Mouse (Mus musculus) hindbrain, embryonic 14.5 days (tissue): Measurements from ENCODE around the gene Itih1. TPM values are rescaled to one million over a fixed set of nuclear protein-coding genes. Genes with fewer than 3 reads are reported as not detected.

Experiments
- ATAC-seq: fragments of 200-750 bp; cut with Nextera tagmentation; 2 replicates; pipeline ENCODE4 v1.8.0; 2017; ENCODE audit warnings: moderate number of reproducible peaks, mild to moderate bottlenecking, moderate TSS enrichment, moderate library complexity; ENCODE audit not compliant: low FRiP score
- DNase-seq: peaks from one replicate; pipeline ENCODE4 v3.0.0-alpha.2; 2015; ENCODE audit warnings: low spot score
- H3K27ac ChIP-seq: fragments of 300-500 bp; sonication (generic); 2 replicates; pipeline ENCODE4 v1.5.1; 2014; ENCODE audit warnings: mild to moderate bottlenecking, moderate library complexity
- H3K27me3 ChIP-seq: fragments of 300-500 bp; sonication (generic); 2 replicates; pipeline ENCODE4 v1.6.1; 2014; ENCODE audit warnings: mild to moderate bottlenecking, low read length, mixed read lengths; ENCODE audit not compliant: control insufficient read depth, insufficient read depth
- H3K36me3 ChIP-seq: fragments of 300-500 bp; sonication (generic); replicated peaks from 2 replicates; pipeline ENCODE4 v1.6.1; 2014; ENCODE audit not compliant: control insufficient read depth, insufficient read depth
- H3K4me1 ChIP-seq: fragments of 300-500 bp; sonication (generic); replicated peaks from 2 replicates; pipeline ENCODE4 v1.6.1; 2014; ENCODE audit warnings: antibody characterized with exemption, low read length, mixed read lengths; ENCODE audit not compliant: control insufficient read depth, insufficient read depth
- H3K4me2 ChIP-seq: fragments of 300-500 bp; sonication (generic); replicated peaks from 2 replicates; pipeline ENCODE4 v1.6.1; 2014; ENCODE audit warnings: mild to moderate bottlenecking, moderate library complexity
- H3K4me3 ChIP-seq: fragments of 300-500 bp; sonication (generic); replicated peaks from 2 replicates; pipeline ENCODE4 v1.5.1; 2014; ENCODE audit warnings: mild to moderate bottlenecking, low read length
- H3K9ac ChIP-seq: fragments of 300-500 bp; sonication (generic); 2 replicates; pipeline ENCODE4 v1.6.1; 2014
- H3K9me3 ChIP-seq: fragments of 300-500 bp; sonication (generic); 2 replicates; pipeline ENCODE4 v1.6.1; 2016; ENCODE audit warnings: low read length; ENCODE audit not compliant: control insufficient read depth
- WGBS: fragments of 180-500 bp; shearing (Covaris S2); extraction: QIAGEN DNeasy Blood & Tissue Kit; methylation state at CpG from one replicate; pipeline ENCODE4 v1.1.7; 2014; 5-methylcytosine and 5-hydroxymethylcytosine counted together
- polyA plus RNA-seq: library from polyadenylated mRNA; unstranded; fragments of >200 nt; fragmentation: Nextera tagmentation; extraction: Ambion mirVana; gene quantifications from 2 replicates; pipeline ENCODE4 v1.2.1, GENCODE M21; 2014

The Itih1 gene
- polyA plus RNA-seq, result not detected in 2 replicates

DNA sequence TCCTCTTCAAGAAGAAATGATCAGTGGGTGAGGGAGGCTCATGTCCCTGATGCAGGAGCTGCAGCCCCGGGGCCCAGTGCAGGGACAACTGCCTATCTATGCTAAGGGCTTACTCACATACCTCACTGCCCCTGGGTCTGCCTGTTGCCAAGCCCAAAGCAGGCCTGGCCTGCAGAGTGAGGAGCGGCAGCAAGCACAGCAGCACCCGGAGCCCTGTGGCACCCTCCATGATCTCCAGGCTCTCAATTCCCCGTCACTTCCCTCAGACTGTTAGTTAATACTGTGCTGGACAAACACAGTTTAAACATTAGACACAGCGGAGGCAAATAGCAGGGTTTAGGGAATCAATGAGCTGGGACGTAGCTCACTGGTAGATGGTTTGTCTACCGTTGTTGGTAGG is at the start of gene Itih1:
Itih1 (minus strand) TSS at position 252 of the 400 bp plus-strand sequence.
- H3K9me3 ChIP-seq, result no peaks in the 10 kb centered on the region
- H3K9ac ChIP-seq, result no peak within 1 kb of the TSS
- 91% methylated on average over 7 of the region's 7 CpGs for WGBS
- H3K4me2 ChIP-seq, result no peak within 1 kb of the TSS
- no peak for DNase-seq
- no peaks in the 10 kb centered on the region for H3K27me3 ChIP-seq
- no peaks in the 10 kb centered on the region for H3K4me1 ChIP-seq
- H3K36me3 ChIP-seq, result no peaks in the 10 kb centered on the region
- ATAC-seq, result no peak
- H3K4me3 ChIP-seq, result no peak within 1 kb of the TSS
- H3K27ac ChIP-seq, result no peak within 1 kb of the TSS

DNA sequence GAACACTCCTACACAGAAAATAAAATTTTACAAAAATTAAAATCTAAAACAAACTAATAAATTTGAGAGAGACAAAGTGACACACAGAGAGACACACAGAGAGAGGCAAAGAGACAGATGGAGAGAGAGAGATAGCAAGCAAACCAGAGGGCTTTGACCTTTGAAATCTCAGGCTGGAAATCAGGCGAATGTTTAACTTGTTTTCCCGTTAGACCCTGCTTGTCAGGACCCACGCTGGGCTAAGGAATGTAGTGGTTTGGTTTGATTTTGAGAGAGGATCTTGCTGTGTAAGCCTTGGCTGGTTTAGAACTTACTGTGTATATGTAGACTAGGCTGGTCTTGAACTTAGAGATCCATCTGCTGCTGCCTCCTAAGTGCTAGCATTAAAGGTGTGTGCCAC is 33.1 kb upstream of the Itih1 start:
- DNase-seq, result no peak
- Histone ChIP-seq H3K4me2 (no peak overlapping the region), H3K36me3 (peaks cover 69% of the 10 kb centered on the region), H3K27ac (no peak overlapping the region), H3K4me1 (no peaks in the 10 kb centered on the region), H3K9ac (no peak overlapping the region), H3K9me3 (no peaks in the 10 kb centered on the region), H3K4me3 (no peak overlapping the region), H3K27me3 (no peaks in the 10 kb centered on the region)
- 77% methylated on average over 3 of the region's 3 CpGs for WGBS
- no peak for ATAC-seq

DNA sequence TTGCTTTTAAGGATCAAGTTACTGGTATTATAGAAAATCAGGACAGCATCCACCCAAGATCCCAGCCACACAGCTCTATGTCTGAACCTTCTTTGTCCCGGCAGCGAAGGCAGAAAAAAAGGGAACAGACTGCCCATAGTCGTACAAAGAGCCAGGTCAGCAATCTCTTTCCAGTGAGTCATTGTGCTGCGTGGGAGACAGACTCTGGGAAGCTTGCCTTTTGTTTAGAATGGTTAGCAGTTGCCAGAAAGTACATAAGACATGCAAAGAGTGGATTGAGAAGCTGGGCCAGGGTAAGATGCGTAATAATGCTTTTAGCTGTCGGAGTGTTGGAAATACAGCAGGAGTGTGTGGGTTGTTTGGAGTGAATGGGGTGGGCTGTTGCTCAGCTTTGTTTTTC is 31.1 kb upstream of the Itih1 start:
- H3K27ac ChIP-seq, result 0 out of 2 replicates have a peak overlapping the region, but pooled peaks have one; percentile 26
- no peaks in the 10 kb centered on the region for H3K27me3 ChIP-seq
- ATAC-seq (no peak; the same call in 1 of the 2 replicates), DNase-seq (peak; percentile 43)
- no peak overlapping the region for H3K4me2 ChIP-seq
- H3K4me1 ChIP-seq, result no peaks in the 10 kb centered on the region
- H3K36me3 ChIP-seq, result peaks cover 70% of the 10 kb centered on the region
- no peaks in the 10 kb centered on the region for H3K9me3 ChIP-seq
- no peak overlapping the region for H3K4me3 ChIP-seq
- H3K9ac ChIP-seq, result no peak overlapping the region
- 46% methylated on average over 6 of the region's 6 CpGs for WGBS

DNA sequence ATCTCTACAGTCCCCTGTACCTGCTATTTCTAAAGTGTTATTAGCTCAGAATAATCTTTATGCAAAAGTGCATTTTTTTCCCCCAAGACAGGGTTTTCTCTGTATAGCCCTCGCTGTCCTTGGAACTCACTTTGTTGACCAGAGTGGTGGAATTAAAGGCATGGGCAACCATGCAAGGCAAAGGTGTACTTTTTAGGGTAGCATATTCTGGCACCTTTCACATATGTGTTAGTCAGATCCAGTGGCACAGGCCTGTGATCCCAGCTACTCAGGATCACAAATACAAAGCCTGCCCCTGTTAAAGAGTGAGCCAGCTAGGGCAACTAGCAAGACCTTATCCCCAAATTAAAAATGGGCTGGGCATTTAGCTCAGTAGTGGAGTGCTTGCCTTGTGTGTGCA is 17.3 kb upstream of the Itih1 start:
- Histone ChIP-seq H3K36me3 (peaks cover 75% of the 10 kb centered on the region), H3K4me1 (no peaks in the 10 kb centered on the region), H3K27me3 (no peaks in the 10 kb centered on the region), H3K9me3 (no peaks in the 10 kb centered on the region), H3K4me2 (no peak overlapping the region), H3K27ac (no peak overlapping the region), H3K9ac (no peak overlapping the region), H3K4me3 (no peak overlapping the region)
- WGBS, result 94% methylated on average over 1 of the region's 1 CpGs
- ATAC-seq (no peak), DNase-seq (no peak)

DNA sequence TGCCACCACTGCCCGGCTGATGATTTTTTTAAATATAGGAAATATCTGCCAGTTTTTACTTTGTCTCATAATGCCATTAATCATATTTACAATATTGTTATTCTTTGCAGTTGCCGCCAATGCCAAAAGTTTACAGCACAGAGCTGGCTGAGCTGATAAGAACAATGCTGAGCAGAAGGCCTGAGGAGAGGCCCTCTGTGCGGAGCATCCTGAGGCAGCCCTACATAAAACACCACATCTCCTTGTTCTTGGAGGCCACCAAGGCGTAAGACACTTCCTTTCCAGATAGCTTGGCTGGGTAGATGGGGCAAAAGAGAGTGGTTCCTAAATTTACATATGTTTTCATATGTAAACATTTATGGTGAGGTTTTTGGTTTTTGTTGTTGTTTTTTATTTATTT is 15.9 kb upstream of the Itih1 start:
- H3K4me2 ChIP-seq, result no peak overlapping the region
- WGBS, result 97% methylated on average over 4 of the region's 4 CpGs
- H3K9ac ChIP-seq, result no peak overlapping the region
- H3K4me3 ChIP-seq, result no peak overlapping the region
- H3K27me3 ChIP-seq, result no peaks in the 10 kb centered on the region
- no peak for ATAC-seq
- peaks cover 71% of the 10 kb centered on the region for H3K36me3 ChIP-seq
- H3K9me3 ChIP-seq, result no peaks in the 10 kb centered on the region
- no peak for DNase-seq
- no peak overlapping the region for H3K27ac ChIP-seq
- no peaks in the 10 kb centered on the region for H3K4me1 ChIP-seq

DNA sequence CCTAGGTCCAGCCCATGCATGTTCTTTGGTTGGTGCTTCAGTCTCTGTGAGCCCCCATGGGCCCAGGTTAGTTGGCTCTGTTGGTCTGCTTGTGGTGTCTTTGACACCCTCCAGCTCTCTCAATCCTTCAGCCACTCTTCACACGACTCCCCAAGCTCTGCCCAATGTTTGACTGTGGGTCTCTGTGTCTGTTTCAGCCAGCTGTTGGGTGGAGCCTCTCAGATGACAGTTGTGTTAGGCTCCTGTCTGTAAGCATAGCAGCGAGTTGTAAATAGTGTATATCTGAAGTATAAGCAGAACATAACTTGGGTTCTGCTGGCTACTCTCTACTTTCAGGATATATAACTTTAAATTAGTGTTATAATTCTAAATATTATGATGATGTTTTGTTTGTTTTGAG is 15.4 kb upstream of the Itih1 start:
- no peaks in the 10 kb centered on the region for H3K27me3 ChIP-seq
- DNase-seq (no peak), ATAC-seq (no peak)
- H3K9ac ChIP-seq, result no peak overlapping the region
- H3K36me3 ChIP-seq, result peaks cover 66% of the 10 kb centered on the region
- no peak overlapping the region for H3K4me3 ChIP-seq
- 91% methylated on average over 2 of the region's 2 CpGs for WGBS
- no peak overlapping the region for H3K4me2 ChIP-seq
- H3K4me1 ChIP-seq, result no peaks in the 10 kb centered on the region
- H3K27ac ChIP-seq, result no peak overlapping the region
- no peaks in the 10 kb centered on the region for H3K9me3 ChIP-seq

DNA sequence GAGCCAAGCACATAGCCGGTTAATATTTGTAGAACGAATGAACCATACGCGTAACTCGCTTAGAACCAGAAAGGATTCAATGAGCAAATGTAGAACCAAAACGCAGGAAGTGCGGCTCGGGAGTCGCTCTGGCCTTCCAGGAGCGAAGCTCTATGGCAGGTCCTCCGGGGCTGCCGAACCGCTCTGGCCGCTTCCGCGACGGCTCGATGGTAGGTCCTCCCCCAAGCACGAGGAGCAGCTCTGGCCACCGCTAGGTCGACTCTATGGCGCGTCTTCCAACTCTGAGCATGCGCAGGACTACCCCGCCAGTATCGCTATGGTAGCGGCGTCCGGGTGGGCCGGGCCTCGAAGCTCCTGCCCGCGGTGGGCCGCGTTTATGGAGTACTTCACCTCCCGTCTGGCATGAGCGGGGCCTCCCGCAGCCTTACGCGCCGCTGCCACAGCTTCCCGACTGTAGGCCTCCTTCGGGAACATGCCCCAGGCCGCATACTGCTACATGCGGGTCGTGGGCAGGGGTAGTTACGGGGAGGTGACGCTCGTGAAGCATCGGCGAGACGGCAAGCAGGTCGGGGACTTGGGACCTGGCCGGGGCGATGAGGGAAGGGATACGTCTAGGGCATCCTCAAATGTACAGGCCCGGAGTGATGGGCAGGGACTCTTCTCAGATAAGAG is 8.2 kb upstream of the Itih1 start, which contains the start of gene Nek4:
Nek4 (plus strand) TSS at position 224 of the 672 bp plus-strand sequence.
- H3K4me1 ChIP-seq, result peaks cover 12% of the 10 kb centered on the region
- no peaks in the 10 kb centered on the region for H3K27me3 ChIP-seq
- H3K9me3 ChIP-seq, result no peaks in the 10 kb centered on the region
- H3K4me3 ChIP-seq, result peak within 1 kb of the TSS; percentile 65
- peak; percentile 99 for ATAC-seq
- 0 out of 2 replicates have a peak, but pooled peaks cover 16% of the 10 kb centered on the region for H3K36me3 ChIP-seq
- H3K27ac ChIP-seq, result peak within 1 kb of the TSS; percentile 76
- peak; percentile 96 for DNase-seq
- WGBS, result under 1% methylated on average over 57 of the region's 57 CpGs
- peak within 1 kb of the TSS; percentile 78 for H3K4me2 ChIP-seq
- peak within 1 kb of the TSS; percentile 81 for H3K9ac ChIP-seq

DNA sequence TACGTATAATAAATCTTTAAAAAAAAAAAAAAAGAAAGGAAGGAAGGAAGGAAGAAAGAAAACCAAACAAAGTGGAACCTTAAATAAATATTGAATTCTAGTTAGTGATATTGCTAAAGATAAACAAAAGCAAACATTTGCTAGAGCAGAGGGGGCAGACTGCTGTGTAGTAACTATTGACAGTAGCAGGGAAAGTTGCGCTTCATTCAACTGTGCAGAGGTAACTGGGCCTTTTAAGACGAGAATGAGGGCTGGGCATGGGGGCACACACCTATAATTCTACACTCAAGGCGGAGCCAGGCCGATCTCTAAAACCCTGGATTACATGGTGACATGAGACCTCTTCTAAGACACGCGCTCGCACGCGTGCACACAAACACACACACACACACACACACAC is 6.9 kb upstream of the Itih1 start:
- ATAC-seq (no peak), DNase-seq (no peak)
- Histone ChIP-seq H3K27ac (no peak overlapping the region), H3K4me3 (no peak overlapping the region), H3K9ac (no peak overlapping the region), H3K9me3 (no peaks in the 10 kb centered on the region), H3K4me2 (no peak overlapping the region), H3K4me1 (peaks cover 12% of the 10 kb centered on the region), H3K36me3 (0 out of 2 replicates have a peak, but pooled peaks cover 4% of the 10 kb centered on the region), H3K27me3 (no peaks in the 10 kb centered on the region)
- 97% methylated on average over 10 of the region's 10 CpGs for WGBS

DNA sequence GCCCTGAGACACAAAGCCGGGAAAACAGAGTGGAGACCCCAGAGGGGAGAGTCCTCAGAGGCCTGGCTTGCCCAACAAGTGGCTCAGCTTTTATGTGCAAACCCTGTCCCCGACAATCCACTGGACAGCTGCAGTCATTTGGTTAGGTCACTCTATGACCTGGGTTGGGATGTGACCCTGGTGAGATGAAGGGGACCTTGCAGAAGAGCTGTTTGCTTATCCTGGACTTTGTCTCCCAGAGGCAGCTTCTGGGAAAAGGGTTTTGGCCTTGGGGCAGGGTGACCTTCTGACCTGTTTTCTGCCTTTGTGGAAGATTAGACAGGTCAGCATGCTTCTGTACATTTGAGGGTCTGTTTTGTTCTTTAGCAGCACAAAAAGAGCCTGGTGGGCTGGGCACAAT is 1.7 kb upstream of the Itih1 start:
- DNase-seq, result no peak
- Histone ChIP-seq H3K27me3 (no peaks in the 10 kb centered on the region), H3K9me3 (no peaks in the 10 kb centered on the region), H3K4me2 (no peak overlapping the region), H3K36me3 (no peaks in the 10 kb centered on the region), H3K4me1 (no peaks in the 10 kb centered on the region), H3K9ac (no peak overlapping the region), H3K27ac (no peak overlapping the region), H3K4me3 (no peak overlapping the region)
- no peak for ATAC-seq
- WGBS, result 91% methylated on average over 2 of the region's 2 CpGs
